Mouse (Mus musculus): ENCODE measurements around the gene Iqgap2.

DNA sequence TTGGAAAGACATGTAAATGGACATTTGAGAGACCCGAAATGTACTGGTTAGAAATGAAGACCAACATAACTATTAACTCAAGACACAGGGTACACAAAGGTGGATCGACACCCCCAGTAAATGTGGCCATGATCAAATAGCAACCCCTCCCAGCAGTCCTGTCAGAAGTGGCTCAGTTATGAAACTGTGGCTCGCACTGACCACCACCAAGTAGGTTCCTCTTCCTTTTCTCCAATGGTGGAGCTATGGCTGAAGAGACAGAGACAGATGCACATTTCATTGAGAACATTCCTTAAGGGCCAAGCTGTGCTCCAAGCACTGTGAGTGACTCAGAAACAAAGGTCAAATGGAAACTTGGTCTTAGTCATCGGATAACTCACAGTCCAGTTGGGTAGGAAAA lies 92.4 kb downstream of the Iqgap2 start:
- TF ChIP-seq GATA1 (IDR thresholded peaks at IDR 0.05; ENCODE audit: low read length) (no peak), TAL1 (IDR thresholded peaks at IDR 0.05; ENCODE audit: low read length) (no peak)
